Mouse (Mus musculus): Measurements from ENCODE around the gene D2hgdh.

Gene D2hgdh

DNA sequence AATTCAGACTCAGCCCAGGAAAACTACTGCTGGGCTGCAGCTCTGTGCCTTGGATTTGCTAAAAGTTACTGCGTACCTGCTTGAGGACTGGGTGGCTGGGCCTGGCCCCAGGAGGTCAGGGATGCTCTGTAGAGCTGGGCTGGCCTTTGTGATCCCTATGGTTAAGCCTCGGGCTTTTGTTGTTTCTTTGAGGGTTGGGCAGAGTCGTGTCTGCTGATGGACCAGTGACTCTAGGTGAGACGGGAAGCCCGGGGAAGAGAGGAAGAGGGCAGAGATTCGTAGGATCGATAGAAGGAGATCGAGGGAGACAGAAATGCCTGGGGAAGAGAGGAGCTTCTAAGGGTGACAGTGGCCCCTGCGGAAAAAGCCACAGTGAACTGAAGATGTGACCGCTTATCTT is at the start of gene D2hgdh:
TSS of gene D2hgdh (plus strand) at position 301 of the 400 bp plus-strand sequence.
- in situ Hi-C loops (cut with MboI; ENCODE audit: low pct_unique_long_range_greater_than_20kb in 1 of 2, low sequenced_read_pairs in 2 of 2, unreplicated experiment in 1 of 2) = loop anchor here in 1 of 2 experiments (10.0 kb wide), 1 partner anchor 250 kb away; no protein-coding TSS in a partner anchor

DNA sequence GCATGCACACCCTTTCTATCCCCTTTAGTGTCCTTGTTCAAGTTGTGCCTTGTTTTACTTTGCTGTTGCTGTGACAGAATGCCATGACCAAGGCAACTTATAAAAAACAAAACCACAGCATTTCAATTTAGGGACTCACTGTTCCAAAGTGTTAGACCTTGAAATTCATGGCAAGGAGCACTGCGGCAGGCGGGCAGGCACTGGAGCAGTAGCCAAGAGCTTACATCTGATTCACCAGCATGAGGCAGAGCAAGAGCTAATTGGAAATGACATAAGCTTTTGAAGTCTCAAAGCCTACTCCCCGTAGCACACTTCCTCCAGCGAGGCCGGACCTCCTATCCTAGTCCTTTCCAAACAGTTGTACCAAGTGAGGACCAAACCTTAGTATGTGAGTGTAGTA is 48.0 kb upstream of the D2hgdh start:
- in situ Hi-C loops (cut with MboI; ENCODE audit: low pct_unique_long_range_greater_than_20kb in 1 of 2, low sequenced_read_pairs in 2 of 2, unreplicated experiment in 1 of 2) = no loop called here

DNA sequence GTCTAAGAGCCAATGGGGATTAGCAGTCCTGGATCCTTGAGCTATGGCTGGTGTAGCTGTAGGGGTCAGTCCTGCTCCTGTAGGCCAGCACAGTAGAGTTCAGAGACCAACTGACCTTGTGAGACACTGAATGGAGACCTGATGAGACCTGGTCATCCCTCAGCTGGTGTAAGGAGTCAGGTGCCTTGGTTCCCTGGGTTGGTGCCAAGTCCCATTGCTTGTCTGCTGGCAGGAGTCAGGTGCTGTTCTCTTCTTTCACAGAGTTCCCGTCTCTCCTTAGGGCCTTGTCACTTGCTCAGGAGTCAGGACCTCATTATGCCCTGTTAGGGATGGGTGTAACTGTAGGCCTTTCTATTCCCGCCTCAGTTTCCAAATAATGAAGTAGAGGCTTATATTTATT is 37.8 kb upstream of the D2hgdh start:
- in situ Hi-C loops (cut with MboI; ENCODE audit: low pct_unique_long_range_greater_than_20kb in 1 of 2, low sequenced_read_pairs in 2 of 2, unreplicated experiment in 1 of 2) = no loop called here

DNA sequence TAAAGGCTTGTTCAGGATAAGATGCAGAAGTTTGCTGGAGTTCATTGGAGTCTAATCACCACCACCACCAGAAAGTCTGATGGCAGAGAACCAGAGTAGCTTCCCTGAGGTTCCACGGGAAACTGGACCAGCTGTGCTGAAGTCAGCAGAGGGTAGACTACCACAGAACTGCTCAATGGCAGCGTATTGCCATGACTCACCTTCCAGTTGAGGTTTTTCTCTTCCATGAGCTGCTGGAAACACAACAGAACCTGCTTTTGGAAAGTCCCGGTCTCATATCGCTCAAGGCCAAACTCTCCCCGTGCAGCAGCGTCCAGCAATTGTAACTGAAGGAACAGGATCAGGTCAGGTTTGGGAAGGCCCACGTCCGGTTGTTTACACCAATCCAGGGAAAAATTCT is 30.2 kb upstream of the D2hgdh start:
- in situ Hi-C loops (cut with MboI; ENCODE audit: low pct_unique_long_range_greater_than_20kb in 1 of 2, low sequenced_read_pairs in 2 of 2, unreplicated experiment in 1 of 2) = no loop called here

DNA sequence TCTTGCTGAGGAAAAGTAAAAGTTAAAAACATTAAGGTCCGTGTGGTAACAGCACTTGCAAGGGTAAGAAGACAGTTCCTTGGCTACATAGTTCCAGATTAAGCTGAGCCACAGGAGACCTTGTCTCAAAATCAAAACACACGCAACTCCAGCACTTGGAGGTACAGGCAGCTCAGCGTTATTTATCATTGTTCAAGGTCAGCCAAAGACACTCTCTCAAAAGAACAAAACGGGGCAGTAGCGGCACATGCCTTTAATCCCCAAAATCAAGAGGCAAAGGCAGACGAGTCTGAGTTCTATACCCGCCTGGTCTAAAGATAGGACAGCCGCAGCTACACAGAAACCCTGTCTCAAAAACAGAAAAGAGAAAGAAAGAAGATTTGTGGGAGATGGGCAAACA is 28.8 kb upstream of the D2hgdh start:
- in situ Hi-C loops (cut with MboI; ENCODE audit: low pct_unique_long_range_greater_than_20kb in 1 of 2, low sequenced_read_pairs in 2 of 2, unreplicated experiment in 1 of 2) = no loop called here

DNA sequence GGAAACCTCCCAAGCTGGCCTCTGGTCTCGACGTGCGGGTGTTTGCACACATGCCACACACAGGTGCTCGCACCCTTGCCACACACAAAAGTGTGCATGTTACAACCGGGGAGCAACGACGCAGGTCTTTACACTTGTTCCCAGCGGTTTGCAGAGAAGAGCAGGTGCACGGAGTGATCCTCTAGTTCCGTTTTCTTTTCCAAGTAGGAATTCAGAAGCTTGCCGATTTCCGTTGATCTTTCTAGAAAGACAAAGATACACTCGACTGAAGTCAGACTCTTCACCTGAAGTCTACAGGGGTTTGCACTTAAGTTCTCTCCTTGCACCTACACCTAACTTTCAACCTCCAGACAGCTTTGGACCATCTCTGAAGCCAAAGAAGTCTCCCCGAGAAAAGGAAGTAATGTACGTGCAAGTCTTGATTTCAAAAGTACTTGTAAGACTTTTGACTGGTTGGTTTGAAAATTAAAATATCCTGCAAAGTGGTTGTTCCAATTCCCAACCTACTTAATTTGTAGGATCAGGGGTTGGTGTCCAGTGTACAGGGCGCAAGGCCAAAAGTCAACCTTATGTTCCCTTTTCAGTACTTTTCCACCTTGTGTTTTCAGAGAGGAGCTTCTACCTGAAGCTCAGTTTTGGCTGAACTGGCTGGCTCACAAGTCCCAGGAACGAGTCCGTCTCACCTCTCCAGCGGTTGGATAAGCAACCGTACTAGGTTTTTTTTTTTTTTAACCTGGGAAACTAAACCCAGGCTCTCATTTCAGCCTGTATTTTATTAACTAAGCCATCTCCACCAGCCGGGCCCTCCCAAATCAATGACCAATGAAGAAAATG is 23.8 kb upstream of the D2hgdh start:
- in situ Hi-C loops (cut with MboI; ENCODE audit: low pct_unique_long_range_greater_than_20kb in 1 of 2, low sequenced_read_pairs in 2 of 2, unreplicated experiment in 1 of 2) = no loop called here

DNA sequence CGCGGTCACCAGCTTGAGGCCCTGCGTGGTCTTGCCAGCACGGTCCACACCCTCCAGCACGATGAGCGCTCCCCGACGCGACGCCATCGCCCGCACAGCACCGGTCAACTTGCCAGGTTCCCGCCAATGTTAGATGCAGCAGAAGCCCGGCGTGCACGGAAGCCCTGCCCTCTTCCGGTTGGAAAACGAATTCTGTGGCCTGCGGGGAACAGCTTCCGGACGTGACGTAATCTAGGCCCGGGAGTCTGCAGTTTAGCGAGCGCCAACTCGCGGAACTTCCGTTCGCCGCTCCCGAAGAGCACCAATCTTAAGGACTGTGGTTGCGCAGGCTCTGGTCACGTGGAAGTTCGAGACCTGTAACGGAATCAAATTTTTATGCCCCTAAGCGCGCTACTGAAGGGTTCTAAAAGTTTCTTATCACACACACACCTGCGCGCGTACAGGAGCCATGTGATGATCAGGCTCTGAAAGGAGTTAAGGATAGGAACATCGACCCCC is 22.9 kb upstream of the D2hgdh start, which contains the start of gene Dtymk:
TSS of gene Dtymk (minus strand) at position 194 of the 498 bp plus-strand sequence.
- in situ Hi-C loops (cut with MboI; ENCODE audit: low pct_unique_long_range_greater_than_20kb in 1 of 2, low sequenced_read_pairs in 2 of 2, unreplicated experiment in 1 of 2) = no loop called here

DNA sequence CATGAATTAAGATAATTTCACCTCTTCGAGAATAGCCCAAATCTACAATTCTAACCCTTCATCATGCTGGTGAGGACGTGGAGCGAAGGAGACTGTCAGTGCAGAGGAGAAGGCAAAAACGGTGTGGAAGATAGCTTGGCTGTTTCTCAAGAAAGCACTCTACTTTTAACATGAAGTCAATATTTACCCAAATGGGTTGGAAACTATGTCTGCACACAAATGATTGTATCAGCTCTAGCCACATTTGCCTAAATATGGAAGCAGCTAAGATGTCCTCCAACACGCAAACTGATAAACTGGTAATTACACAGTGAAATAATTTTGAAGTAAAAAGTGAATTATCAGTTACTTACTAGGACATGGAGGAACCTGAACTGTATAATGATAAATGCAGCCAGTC is 21.9 kb upstream of the D2hgdh start:
- in situ Hi-C loops (cut with MboI; ENCODE audit: low pct_unique_long_range_greater_than_20kb in 1 of 2, low sequenced_read_pairs in 2 of 2, unreplicated experiment in 1 of 2) = no loop called here

DNA sequence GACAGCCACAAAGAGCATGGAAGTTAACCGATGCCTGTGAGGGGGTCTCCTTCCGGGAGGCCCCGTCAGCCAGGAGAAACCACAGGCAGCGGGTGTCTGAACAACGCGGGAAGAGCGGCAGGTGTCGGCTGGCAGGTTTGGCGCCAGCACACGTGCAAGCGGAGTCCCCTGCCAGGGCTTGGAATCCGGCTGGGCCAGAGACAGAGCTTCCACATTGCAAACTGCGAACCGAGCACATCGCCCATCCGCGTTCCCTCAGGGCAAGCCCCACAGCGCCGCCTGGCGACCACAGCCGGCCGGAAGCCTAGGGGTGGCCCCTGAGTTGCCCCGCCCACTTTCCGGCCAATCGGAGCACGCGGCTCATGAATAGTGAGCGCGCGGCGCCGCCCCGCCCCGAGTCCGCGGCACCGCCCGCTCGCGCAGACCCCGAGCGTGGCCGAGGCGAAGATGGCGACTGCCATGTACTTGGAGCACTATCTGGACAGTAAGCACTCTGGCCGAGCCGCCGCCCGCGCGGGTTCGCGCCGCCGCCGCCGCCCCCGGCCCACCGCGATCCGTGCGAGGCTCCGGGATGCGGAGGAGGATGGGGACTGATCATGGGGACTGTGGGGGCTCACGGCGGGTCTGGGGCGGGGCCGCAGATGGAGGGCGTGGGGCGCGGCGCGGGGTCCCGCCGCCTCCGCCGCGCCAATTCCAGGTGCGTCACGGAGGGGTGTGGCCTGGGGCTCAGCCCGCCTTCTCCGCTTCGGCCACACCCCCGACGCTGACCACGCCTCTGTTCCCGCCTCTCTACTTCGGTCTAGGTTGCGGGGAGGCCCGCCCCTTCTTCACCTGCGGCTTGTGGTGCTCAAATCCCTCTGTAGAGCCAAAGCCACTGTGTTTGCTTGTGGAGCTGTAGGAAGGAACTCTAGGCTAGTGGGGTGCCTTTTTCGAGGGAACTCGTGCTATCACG is 20.9 kb upstream of the D2hgdh start, which contains the start of gene Ing5:
TSS of gene Ing5 (plus strand) at position 410 of the 952 bp plus-strand sequence.
- in situ Hi-C loops (cut with MboI; ENCODE audit: low pct_unique_long_range_greater_than_20kb in 1 of 2, low sequenced_read_pairs in 2 of 2, unreplicated experiment in 1 of 2) = no loop called here

DNA sequence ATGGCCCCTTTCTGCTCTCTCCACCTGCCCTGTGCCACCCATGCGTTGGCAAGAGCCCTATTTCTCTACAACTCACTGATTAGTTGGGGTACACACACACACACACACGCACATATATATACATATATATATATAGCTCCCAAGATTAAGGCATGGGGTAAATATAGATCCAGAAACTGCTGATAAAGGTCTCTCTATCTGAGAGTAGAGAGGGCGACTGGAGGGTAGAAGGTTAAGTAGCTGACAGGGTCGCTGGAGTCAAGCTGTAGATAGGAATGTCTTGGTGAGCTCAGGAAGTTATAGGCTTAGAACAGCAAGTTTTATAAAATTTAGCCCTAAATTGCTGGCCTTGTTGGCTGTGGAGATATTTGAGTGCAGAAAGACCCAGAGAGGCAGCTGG is 19.9 kb upstream of the D2hgdh start:
- in situ Hi-C loops (cut with MboI; ENCODE audit: low pct_unique_long_range_greater_than_20kb in 1 of 2, low sequenced_read_pairs in 2 of 2, unreplicated experiment in 1 of 2) = no loop called here

DNA sequence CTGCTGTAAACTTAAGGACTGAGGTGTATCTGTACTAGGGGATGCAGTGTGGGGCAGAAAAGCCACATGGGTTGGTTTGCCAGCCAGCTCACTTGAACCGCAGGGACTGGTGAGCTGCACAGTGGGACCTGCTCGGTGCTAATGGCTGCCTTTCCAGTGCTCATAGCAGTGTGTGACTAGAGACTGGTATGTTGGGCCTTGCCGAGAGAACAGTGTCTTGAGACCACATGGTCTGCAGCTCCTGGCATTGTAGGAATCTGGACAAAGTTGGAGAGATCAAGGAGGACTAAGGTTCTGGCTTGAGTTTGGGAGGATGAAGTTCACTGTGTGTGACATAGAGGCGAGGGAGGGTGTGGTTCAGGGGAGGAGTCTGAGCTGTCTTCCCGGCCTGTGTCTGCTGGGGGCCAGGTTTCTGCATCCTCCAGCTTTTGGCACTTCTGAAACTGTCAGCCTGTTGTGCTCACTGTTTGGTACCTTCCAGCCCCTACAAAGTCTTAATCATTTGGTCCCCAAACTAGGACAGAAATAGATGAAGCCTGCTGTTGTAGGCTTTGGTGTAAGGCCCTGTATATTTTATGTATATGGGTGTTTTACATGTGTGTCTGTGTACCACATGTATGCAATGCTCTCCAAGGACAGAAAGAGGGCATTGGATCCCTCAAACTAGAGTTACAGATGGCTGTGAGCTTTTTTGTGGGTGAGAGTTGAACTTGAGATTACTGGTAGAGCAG is 19.3 kb upstream of the D2hgdh start:
- in situ Hi-C loops (cut with MboI; ENCODE audit: low pct_unique_long_range_greater_than_20kb in 1 of 2, low sequenced_read_pairs in 2 of 2, unreplicated experiment in 1 of 2) = no loop called here

DNA sequence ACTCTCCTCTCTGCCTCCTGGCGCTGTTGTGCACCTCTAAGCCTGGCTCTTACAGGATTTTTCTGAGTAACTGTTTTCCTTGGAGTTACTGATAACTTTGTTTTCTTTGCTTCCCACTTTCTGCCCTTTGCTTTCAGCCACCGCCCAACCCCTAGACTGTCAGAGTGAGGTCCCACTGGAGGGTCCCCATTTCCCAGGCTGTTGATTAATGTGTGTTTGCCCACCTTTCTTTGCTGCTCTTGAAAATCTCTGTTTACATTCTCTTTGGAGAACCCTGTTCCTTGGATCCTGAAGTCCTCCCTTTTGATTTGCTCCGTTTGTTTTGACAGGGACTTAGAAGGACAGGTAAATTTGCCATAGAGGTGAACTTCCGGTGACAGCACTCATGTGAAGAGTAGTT is 15.8 kb upstream of the D2hgdh start:
- in situ Hi-C loops (cut with MboI; ENCODE audit: low pct_unique_long_range_greater_than_20kb in 1 of 2, low sequenced_read_pairs in 2 of 2, unreplicated experiment in 1 of 2) = no loop called here

DNA sequence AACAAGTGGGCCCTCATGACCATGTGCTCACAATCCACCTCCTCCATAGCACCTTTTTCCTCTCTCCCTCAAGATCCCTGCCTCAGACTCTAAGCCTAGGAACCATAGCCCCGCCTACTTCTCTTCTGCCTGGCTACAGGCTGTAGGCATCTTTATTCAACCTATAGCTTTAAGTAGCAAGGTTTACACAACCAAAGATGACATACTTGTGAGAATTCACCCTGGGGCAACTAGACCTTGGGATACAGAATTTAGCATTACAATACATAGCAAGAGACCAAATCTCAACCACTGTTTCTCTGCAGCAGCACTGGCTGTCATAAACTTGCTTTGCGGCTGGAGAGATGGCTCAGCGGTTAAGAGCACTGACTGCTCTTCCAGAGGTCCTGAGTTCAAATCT is 14.7 kb upstream of the D2hgdh start:
- in situ Hi-C loops (cut with MboI; ENCODE audit: low pct_unique_long_range_greater_than_20kb in 1 of 2, low sequenced_read_pairs in 2 of 2, unreplicated experiment in 1 of 2) = no loop called here

DNA sequence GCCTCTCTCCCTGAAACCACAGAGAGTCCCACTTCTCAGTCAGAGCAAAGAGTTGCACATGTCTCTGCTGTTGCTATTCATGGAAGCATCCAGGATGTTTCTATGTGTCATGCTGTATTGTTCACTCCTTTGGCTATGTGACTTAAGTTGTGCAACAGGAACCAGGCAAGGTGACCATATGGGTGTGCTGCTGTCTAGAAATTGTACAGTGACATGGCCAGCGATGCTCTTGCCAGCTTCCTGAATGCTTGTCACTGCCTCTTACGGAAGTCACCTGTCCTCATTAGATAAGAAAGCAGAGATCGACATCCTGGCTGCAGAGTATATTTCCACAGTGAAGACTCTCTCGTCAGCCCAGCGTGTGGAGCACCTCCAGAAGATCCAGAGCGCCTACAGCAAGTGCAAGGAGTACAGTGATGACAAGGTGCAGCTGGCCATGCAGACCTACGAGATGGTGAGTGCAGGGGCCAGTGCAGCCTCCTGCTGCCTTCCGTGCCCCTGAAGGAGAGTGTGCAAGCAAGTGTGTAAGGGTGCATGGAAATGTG is 13.1 kb upstream of the D2hgdh start:
- in situ Hi-C loops (cut with MboI; ENCODE audit: low pct_unique_long_range_greater_than_20kb in 1 of 2, low sequenced_read_pairs in 2 of 2, unreplicated experiment in 1 of 2) = no loop called here

DNA sequence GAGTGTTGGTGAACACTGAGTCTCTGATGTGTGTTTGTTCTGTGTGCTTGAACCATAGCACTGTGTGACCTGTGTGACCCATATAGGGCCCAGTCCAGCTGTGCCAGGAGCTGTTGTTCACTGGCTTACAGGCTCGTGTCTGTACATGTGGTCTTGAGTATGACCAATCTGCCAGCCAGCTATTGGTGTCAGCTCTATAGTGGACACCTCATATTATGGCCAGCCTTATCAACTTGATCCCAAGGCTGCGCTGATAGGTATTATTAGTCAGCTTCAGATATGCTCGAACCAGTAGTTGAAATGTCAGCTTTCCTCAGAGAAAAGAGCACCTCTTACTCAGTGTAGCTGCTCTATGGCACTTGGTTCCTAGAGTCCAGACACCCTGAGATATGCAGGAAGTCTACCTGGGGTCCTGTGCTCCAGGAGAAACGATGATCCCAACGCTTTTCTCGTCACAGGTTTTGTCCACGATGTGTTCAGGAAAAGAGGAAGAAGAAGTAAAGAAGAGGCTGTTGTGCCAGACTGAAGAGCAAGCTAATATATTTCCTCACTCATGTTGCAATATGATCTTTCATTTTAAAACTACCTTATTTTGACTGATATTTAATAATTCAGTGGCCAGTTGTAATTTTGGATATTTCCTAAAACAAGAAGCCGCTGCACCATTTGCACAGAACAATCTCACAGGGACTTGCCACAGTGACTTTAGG is 6.7 kb upstream of the D2hgdh start:
- in situ Hi-C loops (cut with MboI; ENCODE audit: low pct_unique_long_range_greater_than_20kb in 1 of 2, low sequenced_read_pairs in 2 of 2, unreplicated experiment in 1 of 2) = no loop called here

DNA sequence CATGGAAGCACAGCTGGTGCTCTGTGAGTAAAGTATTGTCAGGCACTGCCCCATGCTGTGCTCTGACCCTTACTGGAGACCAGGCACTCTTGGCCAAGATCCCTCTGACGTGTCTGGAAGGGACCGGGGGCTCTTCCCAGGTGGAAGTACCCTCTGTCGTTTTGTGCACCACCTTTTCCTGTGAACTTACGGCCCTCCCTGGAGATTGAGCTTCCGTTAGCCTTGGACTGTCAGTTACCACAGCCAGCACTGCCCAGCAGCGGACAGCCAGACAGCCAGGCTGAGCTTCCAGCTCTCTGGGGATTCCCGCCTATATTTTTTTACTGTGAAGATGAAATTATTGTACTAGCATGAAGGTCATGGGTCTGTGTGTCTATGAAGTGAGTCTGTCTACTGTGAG is 6.0 kb upstream of the D2hgdh start:
- in situ Hi-C loops (cut with MboI; ENCODE audit: low pct_unique_long_range_greater_than_20kb in 1 of 2, low sequenced_read_pairs in 2 of 2, unreplicated experiment in 1 of 2) = no loop called here

DNA sequence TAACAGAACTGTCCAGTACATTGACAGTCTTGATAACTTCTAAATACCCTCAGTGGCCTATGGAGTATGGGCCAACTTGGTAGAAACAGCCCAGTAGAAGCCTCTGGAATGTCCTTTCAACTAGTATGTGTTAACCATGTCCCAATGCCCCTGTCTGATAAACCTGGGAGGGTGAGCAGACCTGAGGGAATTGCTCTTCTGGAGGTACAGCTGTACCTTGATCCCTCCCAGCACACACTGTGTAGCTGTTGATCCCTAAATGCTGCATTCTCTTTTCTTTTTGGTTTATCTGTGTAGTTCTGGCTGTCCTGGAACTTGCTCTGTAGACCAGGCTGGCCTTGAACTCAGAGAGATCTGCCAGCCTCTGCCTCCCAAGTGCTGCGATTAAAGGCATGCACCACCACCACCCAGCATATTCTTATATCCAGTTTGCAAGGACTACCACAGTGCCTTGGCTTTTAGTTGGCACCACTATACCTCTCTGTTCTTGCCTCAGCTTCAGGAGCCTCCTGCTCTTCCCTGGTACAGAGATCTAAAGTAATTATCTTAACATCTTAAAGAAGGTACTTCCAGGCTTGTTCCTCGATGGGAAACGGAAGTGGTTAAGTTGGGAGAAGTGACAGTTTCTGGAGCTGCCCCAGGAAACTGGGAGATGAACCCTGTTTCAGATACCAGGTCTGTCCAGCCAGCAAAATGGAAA is 763 bp upstream of the D2hgdh start:
- in situ Hi-C loops (cut with MboI; ENCODE audit: low pct_unique_long_range_greater_than_20kb in 1 of 2, low sequenced_read_pairs in 2 of 2, unreplicated experiment in 1 of 2) = loop anchor here in 1 of 2 experiments (10.0 kb wide), 1 partner anchor 251 kb away; no protein-coding TSS in a partner anchor
